Mouse (Mus musculus): ENCODE data around the gene Gpd2.

- no peak for TF ChIP-seq POLR2A (IDR thresholded peaks at IDR 0.05; ENCODE audit: low read depth, low read length)
- TF ChIP-seq CTCF (IDR thresholded peaks at IDR 0.05; ENCODE audit: borderline replicate concordance, insufficient read depth, low read length): no peak
These were observed 158.6 kb downstream of the Gpd2 start for GRCm38 (mm10) chr2:57396061-57396460.
